Mouse (Mus musculus): Measurements from ENCODE around the gene Smim1. TPM values are rescaled to one million over a fixed set of nuclear protein-coding genes. Genes with fewer than 3 reads are reported as not detected.

The Smim1 gene
- total RNA-seq, 2 experiments from 2014 or later, result 10.0 to 15.0 TPM

DNA sequence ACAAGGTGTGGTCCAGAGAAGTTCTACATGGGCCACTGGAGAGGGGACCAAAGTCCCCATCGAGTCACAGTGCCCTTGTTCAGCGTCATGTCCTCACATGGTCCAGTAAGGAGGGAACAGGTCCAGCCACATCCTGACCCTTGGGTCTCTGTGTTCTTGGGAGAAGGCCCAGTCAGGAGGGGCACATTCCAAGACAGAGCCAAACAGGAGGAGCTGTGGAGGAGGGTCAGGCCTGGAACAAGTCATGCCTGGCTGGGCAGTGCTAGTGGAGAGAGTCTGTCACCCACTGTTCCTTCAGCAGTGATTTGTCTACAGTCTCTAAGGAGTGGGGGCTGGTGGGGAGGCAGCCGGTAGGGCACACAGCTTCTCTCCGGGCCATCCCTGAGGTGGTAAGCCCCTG is 3.6 kb downstream of the Smim1 start:
- peak in 1 of 2 experiments; percentile 34 for DNase-seq (ENCODE audit: low spot score in 2 of 2)

GRCm38 (mm10) chr4:154021432-154021831 is 4.6 kb downstream of the Smim1 start:
- no peak for DNase-seq (ENCODE audit: low spot score in 2 of 2)

DNA sequence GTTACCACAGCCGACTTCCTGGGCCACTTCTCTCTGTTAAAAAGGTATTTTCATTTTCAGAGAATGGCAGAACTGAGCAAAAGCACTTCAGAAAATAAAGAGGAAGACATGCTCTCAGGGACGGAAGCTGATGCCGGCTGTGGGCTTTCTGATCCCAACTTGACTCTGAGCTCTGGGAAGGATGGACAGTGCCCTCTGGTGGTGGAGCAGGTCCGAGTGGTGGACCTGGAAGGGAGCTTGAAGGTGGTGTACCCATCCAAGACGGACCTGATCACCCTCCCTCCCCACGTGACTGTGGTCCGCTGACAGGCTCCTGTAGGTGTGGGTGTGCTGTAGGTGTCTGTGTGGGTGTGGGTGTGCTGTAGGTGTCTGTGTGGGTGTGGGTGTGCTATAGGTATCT is 6.5 kb downstream of the Smim1 start:
- peak; percentile 37 to 61 for DNase-seq (ENCODE audit: low spot score in 2 of 2)

GRCm38 (mm10) chr4:154015476-154015875 is 10.6 kb downstream of the Smim1 start:
- DNase-seq (ENCODE audit: low spot score in 2 of 2), result no peak

DNA sequence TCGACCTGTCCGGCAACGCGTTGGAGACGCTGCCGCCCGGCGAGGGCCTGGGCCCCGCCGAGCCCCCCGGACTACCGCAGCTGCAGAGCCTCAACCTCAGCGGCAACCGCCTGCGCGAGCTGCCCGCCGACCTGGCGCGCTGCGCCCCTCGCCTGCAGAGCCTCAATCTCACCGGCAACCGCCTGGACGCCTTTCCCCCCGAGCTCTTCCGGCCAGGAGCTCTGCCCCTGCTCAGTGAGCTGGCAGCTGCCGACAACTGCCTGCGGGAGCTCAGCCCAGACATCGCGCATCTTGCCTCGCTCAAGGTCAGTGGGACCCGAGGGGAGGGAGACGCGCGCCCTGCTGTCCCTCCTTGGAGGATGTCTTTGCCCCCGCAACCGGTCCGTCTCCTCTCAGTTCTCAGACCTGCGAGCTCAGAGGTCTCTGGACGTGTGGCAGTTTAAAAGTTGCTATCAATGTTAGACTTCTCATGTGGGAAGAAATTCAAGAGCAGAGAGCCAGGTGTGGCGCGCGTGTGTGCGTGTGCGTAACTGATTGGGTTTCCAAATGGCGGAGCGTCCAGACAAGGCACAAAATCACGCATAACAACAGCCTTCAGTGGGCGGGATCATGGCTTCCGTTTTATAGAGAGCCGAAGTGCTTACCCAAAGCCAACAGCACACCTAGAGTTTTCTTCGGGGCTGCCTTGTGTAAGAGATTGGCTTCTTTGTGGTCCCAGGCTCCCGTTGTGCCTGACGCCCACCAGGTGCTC is 13.7 kb downstream of the Smim1 start:
- DNase-seq (ENCODE audit: low spot score in 2 of 2), result no peak

DNA sequence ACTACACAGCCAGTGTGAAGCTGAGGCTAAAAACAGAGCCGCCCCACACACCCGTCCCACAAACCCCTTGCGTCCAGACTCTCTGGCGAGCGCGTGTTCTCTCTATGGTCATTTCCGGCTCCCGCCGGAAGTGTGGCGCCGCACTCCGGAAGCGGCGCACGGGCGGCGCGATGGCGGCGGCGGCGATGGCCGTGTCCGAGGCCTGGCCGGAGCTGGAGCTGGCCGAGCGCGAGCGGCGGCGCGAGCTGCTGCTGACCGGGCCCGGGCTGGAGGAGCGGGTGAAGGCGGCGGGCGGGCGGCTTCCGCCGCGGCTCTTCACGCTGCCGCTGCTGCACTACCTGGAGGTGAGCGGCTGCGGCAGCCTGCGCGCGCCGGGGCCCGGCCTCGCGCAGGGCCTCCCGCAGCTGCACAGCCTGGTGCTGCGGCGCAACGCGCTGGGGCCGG is 14.4 kb downstream of the Smim1 start, which contains the start of gene Lrrc47:
Gene Lrrc47, plus strand, starts transcription at position 86 of the 444 bp plus-strand sequence.
- DNase-seq (ENCODE audit: low spot score in 2 of 2), result peak; percentile 85 to 88

GRCm38 (mm10) chr4:154010907-154011645 is 15.0 kb downstream of the Smim1 start:
- DNase-seq (ENCODE audit: low spot score in 2 of 2), result no peak

- no peak for DNase-seq (ENCODE audit: low spot score in 2 of 2)
Measured at GRCm38 (mm10) chr4:154007759-154008158, 18.3 kb downstream of the Smim1 start.

GRCm38 (mm10) chr4:154006264-154006663 is 19.8 kb downstream of the Smim1 start:
- no peak for DNase-seq (ENCODE audit: low spot score in 2 of 2)

GRCm38 (mm10) chr4:154005488-154005887 is 20.5 kb downstream of the Smim1 start:
- peak in 1 of 2 experiments; percentile 31 for DNase-seq (ENCODE audit: low spot score in 2 of 2)

- DNase-seq (ENCODE audit: low spot score in 2 of 2), result no peak
Measured at GRCm38 (mm10) chr4:153993505-153993904, 32.5 kb downstream of the Smim1 start.

DNA sequence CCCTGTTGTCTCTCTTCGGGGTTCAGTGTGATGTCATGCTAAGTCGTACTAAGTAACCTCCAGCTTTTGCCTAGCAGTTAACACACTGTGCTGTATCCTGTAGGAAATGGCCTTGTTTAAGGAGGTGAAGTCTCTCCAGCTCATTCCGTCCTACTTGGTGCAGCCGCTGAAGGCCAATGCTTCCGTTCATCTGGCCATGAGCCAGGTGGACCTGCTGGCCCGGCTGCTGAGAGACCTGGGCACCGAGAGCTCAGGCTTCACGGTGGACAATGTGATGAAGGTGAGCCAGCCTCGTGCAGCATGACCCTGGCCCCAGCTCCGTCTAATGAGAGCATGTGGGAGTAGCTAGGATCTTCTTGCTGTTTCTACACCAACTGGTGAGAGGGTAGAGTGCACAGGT is 33.3 kb downstream of the Smim1 start:
- no peak for DNase-seq (ENCODE audit: low spot score in 2 of 2)

- peak in 1 of 2 experiments; percentile 44 for DNase-seq (ENCODE audit: low spot score in 2 of 2)
Measured at GRCm38 (mm10) chr4:153980470-153980869, 45.6 kb downstream of the Smim1 start.

- no peak for DNase-seq (ENCODE audit: low spot score in 2 of 2)
Measured at GRCm38 (mm10) chr4:153979243-153979642, 46.8 kb downstream of the Smim1 start.

- no peak for DNase-seq (ENCODE audit: low spot score in 2 of 2)
Measured at GRCm38 (mm10) chr4:153975768-153976167, 50.3 kb downstream of the Smim1 start.

DNA sequence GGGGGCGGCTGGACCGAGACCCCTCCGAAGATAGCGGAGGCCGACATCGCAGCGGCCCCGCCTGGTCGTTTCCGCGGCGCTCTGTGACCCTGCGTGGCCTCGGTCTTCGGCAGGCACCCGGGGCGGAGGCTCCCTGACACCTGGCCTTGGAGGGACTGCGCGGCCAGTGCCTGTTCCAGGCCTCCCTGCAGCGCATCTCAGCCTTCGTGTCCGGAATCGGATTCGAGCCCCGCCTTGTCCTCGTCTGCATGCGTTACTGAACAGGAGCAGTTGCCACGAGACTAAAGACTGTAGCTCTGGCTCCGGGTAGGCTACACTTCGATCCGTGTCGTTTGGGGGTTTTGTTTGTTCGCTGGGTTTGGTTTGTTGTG is 50.8 kb downstream of the Smim1 start:
- DNase-seq (ENCODE audit: low spot score in 2 of 2), result no peak

GRCm38 (mm10) chr4:153974431-153975291 is 51.4 kb downstream of the Smim1 start, which contains the start of the genes Dffb and Cep104:
Gene Dffb (minus strand): TSS chr4:153975126.
Gene Cep104 (plus strand): TSS chr4:153975194.
- peak; percentile 95 for DNase-seq (ENCODE audit: low spot score in 2 of 2)

Data from left cerebral cortex, adult 18-20 months (tissue).